ENCODE assay signal across 10 mouse cellular contexts in genomic region chr7:63586184-63586870, GRCm38 (mm10).
A peak's percentile ranks its signal among the peaks of the same experiment; 100 is the strongest.
DNase-seq lines count a peak whose midpoint lies in the region; ATAC-seq and TF ChIP-seq lines count a peak whose summit lies in the region.
"Had no signal": no experiment of that assay in that cellular context is flagged by ENCODE, and none has a peak within 500 bp of the region (broad histone marks: within the 10 kb centered on the region; RNA-seq: fewer than 3 reads in every experiment).

No protein-coding gene starts in this region.

- TF ChIP-seq CTCF in intestine, postnatal 0 days (IDR thresholded peaks at IDR 0.05; ENCODE audit: low read depth), result peak; percentile 46
- peak in 1 of 2 experiments; percentile 61; a peak in 2 of 4 replicates for TF ChIP-seq CTCF in CH12.LX (conservative IDR thresholded peaks at IDR 0.05 in 1 of 2, IDR thresholded peaks at IDR 0.05 in 1 of 2; ENCODE audit: low read depth in 2 of 2, low read length in 2 of 2)

- H3K27me3 ChIP-seq in intestine, postnatal 0 days (replicated peaks; ENCODE audit: control insufficient read depth, insufficient read depth, low read length), result no peaks in the 10 kb centered on the region
- no peaks in the 10 kb centered on the region for H3K27me3 ChIP-seq in intestine, embryonic 16.5 days (replicated peaks; ENCODE audit: control insufficient read depth, insufficient read depth, low read length)
- peaks cover 60% of the 10 kb centered on the region for H3K27me3 ChIP-seq in CH12.LX (replicated peaks)
- no peaks in the 10 kb centered on the region for H3K27me3 ChIP-seq in hindbrain, embryonic 12.5 days
- H3K27me3 ChIP-seq: liver, embryonic 15.5 days had no signal

- TF ChIP-seq EP300 in CH12.LX (IDR thresholded peaks at IDR 0.05; ENCODE audit: low read length), result no peak

- H3K9ac ChIP-seq in intestine, postnatal 0 days (ENCODE audit: low read depth, low read length), result no peak overlapping the region
- no peak overlapping the region for H3K9ac ChIP-seq in intestine, embryonic 16.5 days (ENCODE audit: low read depth, low read length)
- H3K9ac ChIP-seq in CH12.LX (ENCODE audit: insufficient read depth, low read depth), result no peak overlapping the region
- no peak overlapping the region for H3K9ac ChIP-seq in hindbrain, embryonic 12.5 days
- H3K9ac ChIP-seq: liver, embryonic 15.5 days had no signal

- TF ChIP-seq RAD21 in CH12.LX (IDR thresholded peaks at IDR 0.05; ENCODE audit: low read depth, low read length), result peak; percentile 52

- no peak overlapping the region for H3K27ac ChIP-seq in intestine, postnatal 0 days (ENCODE audit: low read depth, low read length)
- H3K27ac ChIP-seq in intestine, embryonic 16.5 days (ENCODE audit: low read length), result no peak overlapping the region
- H3K27ac ChIP-seq in CH12.LX (ENCODE audit: insufficient read depth, low read depth), result no peak overlapping the region
- H3K27ac ChIP-seq in hindbrain, embryonic 12.5 days, result no peak overlapping the region
- H3K27ac ChIP-seq: liver, embryonic 15.5 days had no signal

- DNase-seq in CH12.LX (ENCODE audit: extremely low read depth), result peak; percentile 2
- peak; percentile 76 for DNase-seq in cerebellum, adult 8-10 months
- DNase-seq in thymus, postnatal 14 days, result no peak
- DNase-seq in testis, postnatal 10 days (ENCODE audit: low spot score), result no peak

- H3K4me2 ChIP-seq in intestine, postnatal 0 days (replicated peaks; ENCODE audit: low read depth), result no peak overlapping the region
- no peak overlapping the region for H3K4me2 ChIP-seq in intestine, embryonic 16.5 days (ENCODE audit: low read depth, low read length)
- no peak overlapping the region for H3K4me2 ChIP-seq in CH12.LX (ENCODE audit: insufficient read depth, low read depth, poor library complexity, severe bottlenecking)
- H3K4me2 ChIP-seq in hindbrain, embryonic 12.5 days (replicated peaks), result no peak overlapping the region
- H3K4me2 ChIP-seq: heart, embryonic 11.5 days; liver, embryonic 15.5 days had no signal

- in situ Hi-C loops in CH12.LX (cut with MboI; ENCODE audit: low pct_ligation_motif_present, low pct_unique_long_range_greater_than_20kb, low sequenced_read_pairs), result loop anchor here (5.0 kb wide), 1 partner anchor 294 kb away; no protein-coding TSS in a partner anchor

- TF ChIP-seq POLR2A in CH12.LX (IDR thresholded peaks at IDR 0.05; ENCODE audit: low read depth, low read length), result no peak

- ATAC-seq in intestine, postnatal 0 days, result no peak
- no peak for ATAC-seq in intestine, embryonic 16.5 days
- peak; percentile 74 for ATAC-seq in hindbrain, embryonic 12.5 days (ENCODE audit: low FRiP score)
- ATAC-seq in megakaryocyte-erythroid progenitor cell, adult 5-6 weeks (replicated peaks; ENCODE audit: low FRiP score, low TSS enrichment, poor library complexity, severe bottlenecking), result no peak

- H3K9me3 ChIP-seq in intestine, postnatal 0 days (ENCODE audit: control insufficient read depth), result no peaks in the 10 kb centered on the region
- no peaks in the 10 kb centered on the region for H3K9me3 ChIP-seq in intestine, embryonic 16.5 days (ENCODE audit: control insufficient read depth, low read length)
- no peaks in the 10 kb centered on the region for H3K9me3 ChIP-seq in CH12.LX (replicated peaks; ENCODE audit: low read length)
- H3K9me3 ChIP-seq in hindbrain, embryonic 12.5 days (replicated peaks), result no peaks in the 10 kb centered on the region
- H3K9me3 ChIP-seq: liver, embryonic 15.5 days had no signal

- no peaks in the 10 kb centered on the region for H3K36me3 ChIP-seq in intestine, postnatal 0 days (ENCODE audit: control insufficient read depth, insufficient read depth)
- H3K36me3 ChIP-seq in intestine, embryonic 16.5 days (ENCODE audit: control insufficient read depth, insufficient read depth, low read length), result no peaks in the 10 kb centered on the region
- H3K36me3 ChIP-seq in CH12.LX (replicated peaks in 1 of 2; ENCODE audit: control insufficient read depth in 1 of 2, insufficient read depth in 1 of 2, low read length in 1 of 2), result no peaks in the 10 kb centered on the region
- H3K36me3 ChIP-seq in hindbrain, embryonic 12.5 days, result no peaks in the 10 kb centered on the region
- H3K36me3 ChIP-seq: liver, embryonic 15.5 days had no signal

- no peak overlapping the region for H3K4me3 ChIP-seq in intestine, postnatal 0 days (ENCODE audit: low read depth, low read length)
- no peak overlapping the region for H3K4me3 ChIP-seq in intestine, embryonic 16.5 days (ENCODE audit: low read length)
- no peak overlapping the region for H3K4me3 ChIP-seq in CH12.LX (replicated peaks in 1 of 3; ENCODE audit: low read depth in 2 of 3, low read length in 2 of 3, poor library complexity in 1 of 3)
- no peak overlapping the region for H3K4me3 ChIP-seq in hindbrain, embryonic 12.5 days
- H3K4me3 ChIP-seq: liver, embryonic 15.5 days had no signal

- dilution Hi-C loops in CH12.LX (cut with MboI; ENCODE audit: extremely low pct_ligation_motif_present, extremely low pct_unique_long_range_greater_than_20kb, low sequenced_read_pairs), result no loop called here

- no peaks in the 10 kb centered on the region for H3K79me2 ChIP-seq in CH12.LX (replicated peaks; ENCODE audit: control insufficient read depth, extremely low read depth, insufficient read depth, poor library complexity, severe bottlenecking)

- no peaks in the 10 kb centered on the region for H3K4me1 ChIP-seq in intestine, postnatal 0 days (replicated peaks; ENCODE audit: control insufficient read depth, insufficient read depth, low read length)
- no peaks in the 10 kb centered on the region for H3K4me1 ChIP-seq in intestine, embryonic 16.5 days (ENCODE audit: control insufficient read depth, insufficient read depth, low read length)
- no peaks in the 10 kb centered on the region for H3K4me1 ChIP-seq in CH12.LX (ENCODE audit: control insufficient read depth in 1 of 2, insufficient read depth in 2 of 2)
- H3K4me1 ChIP-seq in hindbrain, embryonic 12.5 days, result no peaks in the 10 kb centered on the region
- H3K4me1 ChIP-seq: liver, embryonic 15.5 days had no signal

- 54% methylated on average over 2 of the region's 2 CpGs for WGBS in intestine, postnatal 0 days
- 53% methylated on average over 2 of the region's 2 CpGs for WGBS in intestine, embryonic 16.5 days
- 59% methylated on average over 2 of the region's 2 CpGs for WGBS in hindbrain, embryonic 12.5 days

TF ChIP-seq in CH12.LX, 34 proteins besides CTCF, POLR2A, EP300 and RAD21:
- TF ChIP-seq GABPA (IDR thresholded peaks at IDR 0.05; ENCODE audit: insufficient replicate concordance, low read depth, low read length) (no peak), SMC3 (IDR thresholded peaks at IDR 0.05; ENCODE audit: low read depth, low read length) (peak; percentile 17; the same call in 1 of the 2 replicates)

Comparison
In these comparisons a context has a peak if more than half of its experiments do, and no peak if none do; other contexts are left out.
1. DNase-seq: peak in CH12.LX (single experiment) and cerebellum, adult 8-10 months (single experiment); none in thymus, postnatal 14 days (single experiment) and testis, postnatal 10 days (single experiment).